Mouse (Mus musculus): ENCODE measurements at regions not wholly inside any gene's neighbourhood (a gene's known extent, or its start where the extent isn't known, plus 50 kb on each side); places are given as distances from the start of the nearest gene placed in this dataset.

GRCm38 (mm10) chr5:39824680-39825079 lies 69.4 kb upstream of the Hs3st1 start:
- ATAC-seq (ENCODE audit: insufficient read depth) (no peak), DNase-seq (ENCODE audit: low read depth in 3 of 3, low spot score in 3 of 3) (no peak)
- no peak overlapping the region for H3K4me3 ChIP-seq (ENCODE audit: insufficient read depth in 1 of 2, low read depth in 2 of 2, low read length in 2 of 2)
- TF ChIP-seq EP300 (IDR thresholded peaks at IDR 0.05; ENCODE audit: low read depth), result no peak
- no peak for TF ChIP-seq CTCF (IDR thresholded peaks at IDR 0.05; ENCODE audit: low read depth)
- no peaks in the 10 kb centered on the region for H3K36me3 ChIP-seq (replicated peaks; ENCODE audit: control insufficient read depth, insufficient read depth, low read depth)
- H3K9me3 ChIP-seq (ENCODE audit: control insufficient read depth, low read length), result no peaks in the 10 kb centered on the region
- WGBS (ENCODE audit: insufficient replicate concordance), result 44% methylated on average over 2 of the region's 2 CpGs
- H3K27ac ChIP-seq, result no peak overlapping the region
- H3K4me2 ChIP-seq (ENCODE audit: low read depth), result no peak overlapping the region
- no peak overlapping the region for H3K9ac ChIP-seq (replicated peaks)
- no peaks in the 10 kb centered on the region for H3K27me3 ChIP-seq (ENCODE audit: control insufficient read depth, insufficient read depth, low read length)
- H3K4me1 ChIP-seq (replicated peaks; ENCODE audit: control insufficient read depth in 2 of 2, insufficient read depth in 2 of 2, low read length in 1 of 2), result no peaks in the 10 kb centered on the region

- WGBS (ENCODE audit: insufficient replicate concordance), result 48% methylated on average over 4 of the region's 4 CpGs
- DNase-seq (ENCODE audit: low read depth in 3 of 3, low spot score in 3 of 3), result no peak
- Histone ChIP-seq H3K27ac (no peak overlapping the region), H3K4me2 (ENCODE audit: low read depth) (no peak overlapping the region), H3K36me3 (replicated peaks; ENCODE audit: control insufficient read depth, insufficient read depth, low read depth) (no peaks in the 10 kb centered on the region), H3K9me3 (ENCODE audit: control insufficient read depth, low read length) (no peaks in the 10 kb centered on the region), H3K27me3 (ENCODE audit: control insufficient read depth, insufficient read depth, low read length) (no peaks in the 10 kb centered on the region), H3K4me1 (replicated peaks; ENCODE audit: control insufficient read depth in 2 of 2, insufficient read depth in 2 of 2, low read length in 1 of 2) (no peaks in the 10 kb centered on the region), H3K9ac (replicated peaks) (no peak overlapping the region), H3K4me3 (ENCODE audit: insufficient read depth in 1 of 2, low read depth in 2 of 2, low read length in 2 of 2) (no peak overlapping the region)
- TF ChIP-seq CTCF (IDR thresholded peaks at IDR 0.05; ENCODE audit: low read depth), result no peak
- TF ChIP-seq EP300 (IDR thresholded peaks at IDR 0.05; ENCODE audit: low read depth), result no peak
- no peak for ATAC-seq (ENCODE audit: insufficient read depth)
Observed at GRCm38 (mm10) chr5:39806643-39807042, 51.4 kb upstream of the Hs3st1 start.
